Mouse (Mus musculus) MEL-GATA-1-ER (cell line): ENCODE data around the gene 2310007B03Rik.

Experiments
- DNase-seq: peaks from one replicate; pipeline ENCODE4 v3.0.0-alpha.2; 2012; ENCODE audit warnings: low read depth; ENCODE audit errors: extremely low read depth

Gene 2310007B03Rik

DNA sequence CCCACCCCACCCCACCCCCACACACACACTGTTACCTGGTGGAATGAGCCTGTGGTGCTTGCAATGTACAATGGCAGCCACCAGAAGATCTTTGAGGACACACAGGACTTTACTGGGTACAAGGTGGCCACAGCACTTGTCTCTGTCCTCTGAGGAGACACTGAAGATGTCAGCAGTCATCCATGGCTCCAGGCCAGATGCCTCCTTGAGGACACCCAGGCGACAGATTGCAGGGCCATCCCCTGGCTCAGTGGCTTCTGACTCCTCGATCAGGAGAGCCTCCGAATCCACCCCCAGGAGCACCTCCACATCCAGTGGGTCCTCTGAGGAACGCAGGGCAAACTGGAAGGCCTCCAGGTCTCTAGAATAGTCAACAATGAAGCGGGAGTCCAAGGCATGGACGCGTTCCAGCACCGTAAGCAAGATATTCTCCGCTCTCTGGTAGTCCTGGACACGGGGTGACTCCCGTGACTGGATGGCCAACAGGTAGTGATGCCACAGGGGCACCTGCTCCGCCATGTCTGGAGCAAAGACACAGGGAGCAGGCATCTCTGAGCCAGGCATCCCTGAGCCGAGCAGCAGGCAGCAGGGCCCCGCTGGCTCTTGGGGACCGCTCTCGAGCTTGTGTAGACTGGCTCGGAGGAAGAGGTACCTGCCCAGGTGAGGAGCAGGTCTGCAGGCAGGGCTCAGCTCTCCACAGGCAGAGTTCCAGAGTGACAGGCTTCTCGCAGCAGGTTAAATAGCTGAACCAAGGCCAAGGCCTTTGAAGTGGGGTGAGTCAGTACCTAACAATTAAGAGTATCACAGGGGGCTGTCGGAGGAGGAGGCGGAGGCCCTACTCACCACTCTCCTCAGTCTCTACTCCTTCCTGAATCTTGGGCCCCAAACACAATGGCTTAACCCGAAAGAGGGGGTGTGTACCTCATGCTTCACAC, 915 bp downstream of the 2310007B03Rik start:
- no peak for DNase-seq

DNA sequence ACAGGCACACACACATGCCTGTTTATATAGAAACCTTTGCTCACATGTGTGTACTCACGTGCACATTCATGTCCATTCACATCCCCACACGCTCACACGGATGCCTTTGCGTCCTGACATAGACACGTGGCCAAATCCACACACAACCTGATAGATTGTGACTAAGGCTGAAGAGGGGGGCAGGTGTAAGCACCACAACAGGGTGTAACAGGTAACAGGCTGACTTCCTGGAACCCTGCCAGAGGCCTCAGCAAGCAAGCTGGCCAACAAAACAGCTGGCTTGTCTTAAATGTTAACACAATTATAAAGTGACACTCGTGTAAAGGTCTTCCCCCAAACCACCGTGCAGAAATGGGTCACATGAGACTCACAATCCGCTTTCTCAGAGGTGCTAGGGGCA, 1.8 kb downstream of the 2310007B03Rik start:
- DNase-seq: no peak

DNA sequence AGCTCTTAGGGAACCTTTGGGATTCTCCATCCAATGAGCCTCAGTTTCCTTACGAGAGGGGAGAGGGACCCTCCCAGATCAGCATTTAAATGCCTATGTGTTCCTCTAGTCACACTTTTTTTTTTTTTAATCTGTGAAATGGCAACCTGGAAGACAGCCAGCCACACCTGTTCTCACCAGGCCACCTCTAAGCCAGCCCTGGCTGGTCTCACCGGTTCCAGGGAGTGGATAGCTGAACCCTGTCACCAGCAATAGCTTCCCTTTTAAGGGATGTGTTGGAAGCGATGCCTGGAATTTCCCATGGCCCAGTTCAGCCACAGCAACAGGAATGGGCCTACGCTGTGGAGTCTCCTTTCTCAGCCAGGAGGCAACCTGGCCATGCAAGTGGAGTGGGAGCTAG, 3.2 kb downstream of the 2310007B03Rik start:
- DNase-seq: no peak

DNA sequence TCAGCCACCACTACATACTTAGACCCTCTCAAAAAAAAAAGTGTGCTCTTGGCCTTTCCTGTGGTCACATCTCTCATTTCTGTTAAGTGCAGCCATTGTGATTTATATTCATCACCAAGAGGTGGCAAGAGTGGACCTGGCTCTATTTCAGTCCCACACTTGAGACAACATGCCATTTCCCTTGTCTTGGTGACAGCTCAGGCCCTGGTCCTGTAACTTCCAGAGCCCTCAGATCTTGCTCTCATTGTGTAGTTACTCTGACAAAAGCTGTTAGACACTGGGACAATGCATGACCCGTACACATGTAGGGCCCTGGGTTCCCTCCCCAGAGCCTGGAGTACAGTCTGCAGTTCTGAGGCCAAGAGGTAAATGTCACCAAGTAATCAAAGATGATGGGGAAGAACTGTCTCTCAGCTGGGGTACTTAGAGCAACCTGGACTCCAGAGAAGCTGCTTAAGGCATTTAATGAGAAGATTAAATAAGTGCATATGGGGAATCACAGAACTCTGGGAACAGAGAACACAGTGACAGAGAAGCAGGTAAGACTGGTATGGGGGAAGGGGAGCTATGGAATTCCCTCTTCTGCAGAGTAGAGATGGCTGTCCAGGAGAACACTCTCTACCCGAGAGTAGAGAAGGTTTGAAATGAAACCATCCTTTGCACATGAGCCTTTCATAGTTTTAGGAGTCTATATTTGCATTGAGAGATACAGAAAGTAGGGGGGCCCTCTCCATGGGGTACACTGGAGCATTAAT, 9.7 kb downstream of the 2310007B03Rik start:
- no peak for DNase-seq

DNA sequence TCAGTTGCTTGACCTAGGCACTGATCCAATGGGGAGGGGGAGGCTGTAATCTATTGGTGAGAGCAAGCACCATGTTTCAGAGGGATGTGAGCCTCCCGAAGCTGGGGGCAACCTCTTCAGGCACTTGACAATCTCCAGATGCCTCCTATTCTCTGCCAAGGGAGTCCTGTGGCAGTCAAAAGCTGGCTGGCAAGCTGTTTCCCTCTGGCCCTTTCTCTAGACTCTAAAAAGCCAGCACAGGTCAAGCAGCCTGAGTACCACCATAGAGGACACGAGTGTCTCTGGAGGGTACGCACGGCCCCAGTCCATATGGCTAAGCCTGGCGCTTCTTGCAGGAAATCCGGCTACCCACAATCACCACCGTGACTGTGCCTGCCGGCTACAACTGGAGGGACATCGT, 16.6 kb downstream of the 2310007B03Rik start:
- DNase-seq: no peak

DNA sequence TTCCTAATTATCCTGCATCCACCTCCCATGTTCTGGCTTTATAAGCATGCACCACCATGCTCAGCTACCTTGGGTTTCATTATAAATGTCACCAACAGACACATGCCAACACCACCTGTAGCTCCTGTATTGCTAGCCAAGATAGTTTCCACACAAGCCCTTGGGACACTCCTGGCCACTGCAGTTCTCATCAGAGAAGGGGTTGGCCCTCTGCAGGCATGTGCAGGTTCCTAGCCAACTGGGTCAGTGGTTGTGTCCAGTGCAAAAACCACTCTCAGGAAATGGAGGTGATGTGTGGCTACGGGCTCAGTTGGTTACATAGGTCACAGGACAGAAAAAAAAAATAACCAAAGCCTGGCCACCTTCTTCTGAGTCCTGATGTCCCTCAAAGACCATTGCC, 17.9 kb downstream of the 2310007B03Rik start:
- DNase-seq: no peak

DNA sequence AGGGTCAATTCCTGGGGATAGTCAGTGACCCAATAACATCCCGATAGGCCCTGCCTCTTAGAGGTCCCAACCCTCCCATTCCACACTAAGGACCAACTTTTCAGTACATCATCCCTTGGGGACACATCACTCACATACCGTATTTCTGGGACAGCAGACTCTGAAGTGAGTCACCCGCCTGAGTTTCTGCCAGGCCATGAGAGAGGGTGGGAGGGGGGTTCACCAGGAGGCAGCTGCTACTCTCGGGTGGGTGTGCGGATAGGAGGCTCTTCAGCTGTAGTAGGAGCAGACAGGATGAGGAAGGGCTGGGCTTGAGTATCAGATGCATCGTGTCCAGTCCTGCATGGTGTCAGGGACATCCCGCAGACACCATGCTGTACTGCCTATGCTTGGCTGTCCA, 21.0 kb downstream of the 2310007B03Rik start:
- DNase-seq: no peak

DNA sequence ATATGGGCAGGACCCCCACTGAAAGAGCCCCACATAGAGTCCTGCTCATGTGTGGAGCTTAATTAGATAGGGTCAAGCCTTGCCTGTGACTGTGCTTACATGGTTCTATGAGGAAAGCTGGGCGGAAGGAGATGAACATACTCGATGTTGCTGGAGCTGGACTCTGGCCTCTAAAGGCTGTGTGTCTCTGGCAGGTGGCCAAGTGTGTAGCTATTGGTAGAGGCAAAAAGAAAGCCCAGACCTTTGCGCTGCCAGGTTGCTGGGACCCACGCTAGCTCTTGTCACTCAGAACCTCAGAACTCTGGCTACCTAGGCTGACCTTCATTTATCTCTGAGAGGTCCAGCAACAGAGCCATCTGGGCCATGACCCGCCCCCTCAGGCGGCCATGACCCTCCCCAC, 22.2 kb downstream of the 2310007B03Rik start:
- no peak for DNase-seq

DNA sequence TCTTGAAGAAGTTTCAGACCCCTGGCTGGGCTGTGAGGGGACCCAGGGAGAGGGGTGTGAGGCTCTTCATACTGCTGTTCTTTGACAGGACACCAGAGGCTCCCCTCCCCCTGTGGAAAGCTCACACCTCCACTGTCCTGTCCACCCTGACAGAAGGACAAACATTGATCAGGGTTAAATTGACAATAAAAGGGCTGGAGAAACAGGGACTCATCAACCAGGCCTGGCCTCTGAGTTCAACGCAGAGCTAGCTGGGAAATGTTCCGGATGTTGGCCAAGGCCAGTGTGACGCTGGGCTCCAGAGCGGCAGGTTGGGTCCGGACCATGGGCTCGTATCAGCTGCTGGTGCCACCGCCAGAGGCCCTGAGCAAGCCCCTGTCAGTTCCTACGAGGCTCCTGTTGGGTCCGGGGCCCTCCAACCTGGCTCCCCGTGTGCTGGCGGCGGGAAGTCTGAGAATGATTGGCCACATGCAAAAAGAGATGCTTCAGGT, 25.7 kb downstream of the 2310007B03Rik start, which contains the start of gene Agxt:
Gene Agxt (plus strand): TSS at position 205 of the 491 bp plus-strand sequence.
- no peak for DNase-seq

DNA sequence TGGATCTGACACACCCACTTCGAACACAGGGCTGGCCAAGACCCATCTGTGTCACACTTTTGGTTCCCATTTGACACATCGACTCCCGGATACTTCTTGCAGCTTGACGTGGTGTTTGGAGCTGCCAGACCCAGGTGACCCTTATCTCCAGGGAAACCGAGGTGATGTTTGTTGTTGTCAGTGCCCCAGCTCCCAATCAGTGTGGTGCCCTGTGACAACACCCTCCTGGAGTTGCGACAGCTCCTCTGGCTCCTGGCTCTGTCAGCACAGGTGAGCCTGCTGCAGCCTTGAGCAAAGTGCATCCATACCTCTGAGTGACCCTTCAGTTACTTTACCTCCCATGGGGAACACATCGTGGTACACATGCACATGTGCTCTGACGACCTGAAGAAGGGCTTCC, 28.1 kb downstream of the 2310007B03Rik start:
- DNase-seq: no peak

DNA sequence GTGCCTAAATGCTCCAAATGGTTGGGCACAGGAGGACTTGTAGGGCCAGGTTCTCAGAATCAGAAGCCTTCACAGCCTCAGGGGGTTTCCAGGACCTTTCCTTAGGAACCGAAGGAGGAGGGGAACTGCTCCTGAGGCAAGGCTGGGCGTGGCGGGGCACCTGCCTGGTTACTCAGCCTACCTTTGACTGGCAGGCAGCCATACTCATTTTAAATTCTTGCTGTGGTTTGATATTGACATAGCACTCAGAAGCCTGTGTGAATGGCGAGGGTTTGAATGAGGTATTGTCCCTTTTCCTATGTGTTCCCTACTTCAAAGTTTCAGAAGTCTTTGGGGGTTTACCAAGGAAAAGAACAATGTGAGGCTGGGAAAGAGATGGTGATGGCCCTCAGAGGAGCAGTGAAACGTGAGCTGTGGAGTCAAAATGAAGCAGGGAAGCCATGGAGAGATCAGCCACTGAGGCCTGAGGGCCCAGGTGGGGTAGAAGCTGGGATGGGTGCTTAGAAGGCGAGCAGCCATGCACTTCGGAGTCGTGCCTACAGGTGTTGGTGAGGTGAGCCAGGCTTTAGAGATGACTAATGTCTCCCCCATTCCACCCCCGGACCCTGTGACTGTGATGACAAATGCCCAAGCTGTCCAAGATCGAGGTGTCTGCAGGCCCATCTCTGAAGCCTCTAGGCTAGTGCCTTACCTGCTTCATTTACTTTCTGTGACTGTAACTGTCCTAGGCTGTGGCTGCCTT, 30.3 kb downstream of the 2310007B03Rik start:
- no peak for DNase-seq

DNA sequence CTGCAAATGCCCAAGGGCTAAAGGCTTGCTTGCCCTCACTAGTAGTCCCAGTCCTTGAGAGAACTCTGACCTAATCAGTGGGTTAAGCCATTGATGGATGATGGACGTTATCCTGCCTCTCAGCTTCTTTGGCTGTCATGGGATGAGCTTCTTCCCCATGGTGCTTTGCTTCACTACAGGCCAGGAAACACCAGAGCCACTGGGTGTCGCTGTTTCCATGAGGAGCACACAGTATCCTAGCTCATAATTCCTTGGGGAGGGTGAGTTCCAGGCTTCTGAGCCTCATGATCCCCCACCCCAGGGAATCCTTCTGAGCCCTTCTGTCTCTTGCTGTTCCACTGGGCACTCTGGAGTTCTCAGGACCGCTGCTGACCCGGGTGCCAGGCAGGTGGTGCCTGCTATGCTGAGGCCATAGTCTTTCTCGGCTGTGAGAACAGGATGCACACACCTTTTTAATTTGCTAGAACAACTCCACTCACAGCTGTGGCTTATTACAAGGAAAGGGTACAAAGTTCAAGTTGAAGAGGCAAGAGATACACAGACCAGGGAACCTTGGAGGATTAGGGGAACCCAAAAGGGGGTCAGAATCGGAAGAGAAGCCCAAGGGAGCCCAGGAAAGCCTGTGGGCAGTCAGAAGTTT, 31.9 kb downstream of the 2310007B03Rik start:
- DNase-seq: no peak

DNA sequence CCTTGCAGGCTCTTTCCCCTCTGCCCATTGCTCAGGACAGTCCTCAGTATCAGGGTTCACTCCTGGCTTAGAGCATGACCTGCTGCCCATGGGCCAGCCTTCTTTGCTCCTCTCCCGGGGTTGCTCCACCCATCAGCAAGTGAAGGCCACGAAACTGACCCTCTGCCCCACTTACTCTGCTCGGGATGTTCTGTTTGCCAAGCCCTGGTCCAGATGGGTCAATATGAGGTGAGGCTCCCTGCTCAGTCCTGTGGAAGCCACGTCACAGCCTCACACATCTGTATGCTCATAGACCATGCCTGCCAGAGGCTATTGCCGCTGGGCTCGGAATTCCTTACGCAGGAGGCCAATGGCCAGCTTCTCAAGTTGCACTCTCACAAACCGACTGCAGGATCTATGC, 32.5 kb downstream of the 2310007B03Rik start:
- DNase-seq: no peak

DNA sequence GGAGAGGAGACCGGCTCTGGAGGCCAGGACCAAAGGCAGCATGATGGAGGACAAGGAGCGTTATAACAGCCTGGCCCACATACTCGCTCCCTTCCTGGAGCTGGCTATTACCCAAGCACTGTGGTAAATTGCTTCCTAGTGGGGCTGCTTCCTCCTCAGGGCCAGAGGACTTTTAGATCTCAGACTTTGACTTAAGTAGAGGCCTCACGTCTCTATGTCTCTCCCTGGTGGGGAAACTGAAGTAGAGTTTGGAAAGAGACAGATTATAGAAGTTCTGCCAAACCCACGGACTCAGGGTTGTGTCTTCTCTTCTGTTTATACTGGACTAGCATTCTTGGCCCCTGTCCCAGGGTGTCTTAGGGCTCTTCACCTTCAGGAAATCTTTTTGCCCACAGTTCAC, 35.5 kb downstream of the 2310007B03Rik start:
- no peak for DNase-seq

DNA sequence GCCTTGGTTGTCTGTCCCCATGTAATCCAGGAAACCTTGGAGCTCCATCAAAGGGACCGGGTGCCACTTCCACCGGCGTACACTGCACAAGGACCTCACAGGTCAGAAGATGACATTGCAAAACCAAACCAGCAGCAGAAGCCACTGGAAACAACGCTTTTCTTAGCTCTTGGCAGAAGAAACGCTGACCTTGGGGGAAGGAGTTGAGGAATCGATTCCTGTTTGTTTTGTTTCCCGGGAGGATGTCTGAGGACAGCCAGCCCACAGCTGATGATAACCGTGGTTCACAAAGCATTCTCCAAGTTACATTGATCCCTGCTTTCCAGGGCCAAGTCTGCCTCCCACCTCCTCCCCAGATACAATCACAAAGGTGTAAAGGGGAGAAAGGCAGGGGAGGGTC, 36.7 kb downstream of the 2310007B03Rik start:
- DNase-seq: no peak

DNA sequence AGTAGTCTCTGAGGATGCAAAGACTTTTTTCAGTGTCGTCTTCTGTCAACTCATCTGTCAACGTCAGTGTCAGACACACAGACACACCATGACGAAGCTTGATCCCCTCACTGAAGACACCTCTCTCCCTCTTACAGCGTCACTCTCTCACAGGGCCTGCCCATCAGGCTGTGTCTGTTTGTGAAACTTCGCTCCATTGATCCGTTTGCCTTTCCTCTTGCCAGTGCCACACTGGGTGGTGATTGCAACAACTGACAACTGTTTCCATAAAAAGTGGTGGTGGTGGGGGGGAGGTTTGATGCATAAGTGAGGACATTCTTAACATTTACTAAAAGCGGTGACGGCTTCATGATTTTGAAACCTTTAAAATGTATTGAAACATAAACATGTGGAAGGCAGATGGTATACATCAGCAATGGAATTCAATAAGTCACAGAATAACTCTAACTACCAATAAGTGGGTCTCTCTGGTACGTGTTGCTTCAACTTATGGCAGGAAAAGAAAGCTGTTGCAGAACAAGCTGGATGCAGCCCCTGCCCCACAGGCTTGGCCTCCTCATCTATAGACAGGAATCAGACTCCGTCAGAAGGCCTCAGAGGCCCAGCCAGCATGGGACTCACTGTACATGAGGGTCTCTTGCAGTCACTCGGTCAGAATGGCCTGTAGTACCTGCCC, 37.4 kb downstream of the 2310007B03Rik start:
- no peak for DNase-seq

DNA sequence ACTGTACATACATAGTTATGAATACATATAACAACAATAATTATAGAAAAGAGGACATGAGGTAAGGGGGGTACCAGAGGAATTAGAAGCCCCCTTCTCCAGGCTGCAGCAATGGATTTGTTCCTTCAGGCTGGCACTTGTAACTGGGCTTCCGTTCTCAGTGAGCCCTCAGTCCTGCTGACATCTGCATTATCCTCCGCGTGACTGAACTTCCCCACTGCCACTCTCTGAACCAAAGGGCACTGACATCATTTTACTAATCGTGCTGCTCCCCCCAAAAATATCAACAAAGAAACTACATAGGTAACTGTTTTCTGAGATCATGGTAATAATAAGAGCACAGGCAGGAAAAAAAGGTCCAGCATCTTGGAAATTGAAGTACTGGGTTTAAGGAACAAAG, 41.9 kb downstream of the 2310007B03Rik start:
- no peak for DNase-seq

DNA sequence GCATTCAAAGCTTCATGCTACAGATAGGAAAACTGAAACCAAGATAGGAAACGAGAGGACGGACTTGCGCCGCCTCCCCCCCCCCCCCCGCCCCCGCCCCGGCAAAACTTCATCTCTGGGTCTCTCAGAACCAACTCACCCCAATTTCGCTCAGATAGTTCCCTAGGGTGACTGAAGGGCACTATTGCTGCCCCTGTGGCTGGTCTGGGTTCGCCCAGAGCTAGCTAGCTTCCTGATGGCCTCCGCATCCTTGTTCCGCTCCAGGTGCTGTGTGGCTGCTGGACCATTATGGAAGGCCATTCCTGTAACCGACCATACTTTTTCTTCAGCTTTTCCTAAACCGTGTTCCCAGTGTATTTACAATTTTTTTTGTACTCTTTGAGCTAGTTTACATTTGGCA, 45.3 kb downstream of the 2310007B03Rik start:
- DNase-seq: no peak

DNA sequence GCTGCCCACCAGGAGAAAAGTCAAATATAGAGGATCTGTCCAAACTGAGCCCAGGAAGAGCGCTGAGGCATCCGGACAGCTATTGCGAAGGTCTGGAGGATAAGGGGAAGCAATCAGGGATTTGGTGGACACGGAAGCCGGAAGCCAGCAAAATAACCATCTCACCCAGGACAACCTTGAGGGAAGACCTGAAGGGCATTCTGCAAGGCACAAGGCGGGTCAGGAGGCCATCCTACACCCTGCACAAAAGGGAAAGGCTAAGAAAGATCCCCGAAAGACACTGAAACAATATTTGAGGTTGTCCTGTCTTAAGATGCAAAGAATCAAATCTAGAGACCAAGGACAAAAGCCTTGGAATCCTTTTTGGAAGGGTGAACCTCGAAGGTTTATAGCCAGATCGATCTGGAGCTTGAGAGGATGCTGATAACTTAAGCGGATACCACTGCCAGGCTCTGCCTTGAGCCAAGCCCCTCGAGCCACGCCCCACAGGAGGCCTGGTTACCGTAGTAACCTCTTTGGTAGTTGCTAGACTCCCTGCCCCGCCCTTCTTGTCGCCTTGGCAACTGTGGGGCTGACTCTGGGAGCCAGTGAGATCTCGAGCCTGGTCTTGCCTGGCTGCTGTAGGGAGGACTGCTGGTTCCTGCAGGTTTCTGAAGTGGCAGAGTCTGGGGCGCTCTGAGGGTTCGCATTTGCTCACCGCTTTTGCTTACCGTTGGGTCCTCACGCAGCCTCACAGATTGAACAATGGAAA, 45.9 kb downstream of the 2310007B03Rik start:
- DNase-seq: no peak

DNA sequence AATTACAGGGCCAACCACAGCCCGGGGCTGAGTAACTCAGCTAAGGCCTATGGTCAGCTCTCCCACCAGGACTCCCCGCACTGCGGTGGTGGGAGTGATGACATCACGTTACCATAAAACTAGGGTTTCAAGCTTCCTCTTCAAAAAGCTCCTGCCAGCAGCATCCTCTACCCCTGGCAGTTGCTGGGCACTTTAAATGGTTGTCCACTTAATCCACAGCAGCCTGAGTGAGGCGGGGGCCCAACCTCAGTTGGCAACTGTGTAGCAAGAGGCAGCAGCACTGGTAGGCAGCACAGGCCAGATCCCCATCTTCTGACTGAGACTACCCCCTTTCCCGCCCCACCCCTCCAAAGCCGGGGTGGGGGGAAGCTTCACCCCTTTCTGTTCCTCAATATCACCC, 58.0 kb downstream of the 2310007B03Rik start:
- no peak for DNase-seq
